In the genomic region with DNA sequence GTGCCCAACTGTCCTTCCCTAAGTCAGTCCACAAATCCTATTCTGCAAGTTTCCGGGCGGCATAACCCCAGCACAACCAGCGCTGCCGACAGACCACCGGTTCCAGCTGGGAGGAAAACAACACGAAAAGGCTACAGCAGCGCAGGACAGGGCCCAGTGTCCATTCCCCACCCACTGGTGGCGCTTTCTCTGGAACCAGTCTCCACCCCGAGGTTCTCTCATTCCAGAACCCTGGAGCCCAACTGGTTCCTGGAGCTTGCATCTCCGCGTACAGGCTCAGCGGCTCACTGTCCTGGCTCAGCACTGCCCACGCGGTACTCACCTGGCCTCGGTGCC, we compare ENCODE assay signal across 8 mouse cellular contexts. TPM values are rescaled to one million over a fixed set of nuclear protein-coding genes. Genes with fewer than 3 reads are reported as not detected.
DNase-seq lines count a peak whose midpoint lies in the region; ATAC-seq and TF ChIP-seq lines count a peak whose summit lies in the region.

A gene (plus strand): TSS at position 290 of the 336 bp plus-strand sequence.

- peaks cover 84% of the 10 kb centered on the region for H3K27me3 ChIP-seq in heart, embryonic 10.5 days (ENCODE audit: insufficient read depth, poor library complexity, severe bottlenecking)
- peaks cover 67% of the 10 kb centered on the region for H3K27me3 ChIP-seq in C2C12 (ENCODE audit: control insufficient read depth, insufficient read depth, insufficient read length)
- H3K27me3 ChIP-seq in forebrain, embryonic 14.5 days (replicated peaks; ENCODE audit: control insufficient read depth, insufficient read depth, low read length): peaks cover 45% of the 10 kb centered on the region
- peaks cover 71% of the 10 kb centered on the region for H3K27me3 ChIP-seq in limb, embryonic 11.5 days (ENCODE audit: control insufficient read depth, insufficient read depth, low read length)
- peaks cover 79% of the 10 kb centered on the region for H3K27me3 ChIP-seq in stomach, embryonic 16.5 days (ENCODE audit: control insufficient read depth, insufficient read depth, low read length)

- no peaks in the 10 kb centered on the region for H3K9me3 ChIP-seq in heart, embryonic 10.5 days
- no peaks in the 10 kb centered on the region for H3K9me3 ChIP-seq in forebrain, embryonic 14.5 days (replicated peaks; ENCODE audit: control insufficient read depth, low read length)
- no peaks in the 10 kb centered on the region for H3K9me3 ChIP-seq in limb, embryonic 11.5 days (ENCODE audit: control insufficient read depth, low read length)
- H3K9me3 ChIP-seq in stomach, embryonic 16.5 days (replicated peaks; ENCODE audit: control insufficient read depth, low read length): no peaks in the 10 kb centered on the region

- H3K79me3 ChIP-seq in C2C12 (ENCODE audit: low read depth): no peaks in the 10 kb centered on the region

- peak within 1 kb of the TSS; percentile 83 for H3K4me3 ChIP-seq in heart, embryonic 10.5 days
- no peak within 1 kb of the TSS for H3K4me3 ChIP-seq in C2C12 (ENCODE audit: insufficient read depth, poor library complexity, severe bottlenecking)
- peak within 1 kb of the TSS; percentile 52 for H3K4me3 ChIP-seq in forebrain, embryonic 14.5 days (ENCODE audit: low read depth, low read length)
- H3K4me3 ChIP-seq in limb, embryonic 11.5 days (ENCODE audit: low read depth, low read length): peak within 1 kb of the TSS; percentile 54
- H3K4me3 ChIP-seq in stomach, embryonic 16.5 days (replicated peaks; ENCODE audit: low read length): peak within 1 kb of the TSS; percentile 65

- peak within 1 kb of the TSS; percentile 49 for H3ac ChIP-seq in C2C12 (ENCODE audit: control insufficient read depth, insufficient read length, low read depth)

- 1% methylated on average over 15 of the region's 15 CpGs for WGBS in heart, embryonic 10.5 days
- WGBS in forebrain, embryonic 14.5 days: 1% methylated on average over 15 of the region's 15 CpGs
- WGBS in limb, embryonic 11.5 days: 2% methylated on average over 15 of the region's 15 CpGs
- under 1% methylated on average over 15 of the region's 15 CpGs for WGBS in stomach, embryonic 16.5 days

- no peaks in the 10 kb centered on the region for H3K79me2 ChIP-seq in C2C12 (ENCODE audit: control insufficient read depth, insufficient read depth)

- H3K4me1 ChIP-seq in heart, embryonic 10.5 days: peaks cover 52% of the 10 kb centered on the region
- H3K4me1 ChIP-seq in forebrain, embryonic 14.5 days (ENCODE audit: control insufficient read depth, insufficient read depth, low read length): peaks cover 14% of the 10 kb centered on the region
- peaks cover 18% of the 10 kb centered on the region for H3K4me1 ChIP-seq in limb, embryonic 11.5 days (ENCODE audit: control insufficient read depth, insufficient read depth, low read length)
- peaks cover 21% of the 10 kb centered on the region for H3K4me1 ChIP-seq in stomach, embryonic 16.5 days (ENCODE audit: control insufficient read depth, insufficient read depth, low read length)

- intact Hi-C loops in heart, postnatal 10 days (cut with DNase I): loop anchor here (5.0 kb wide), 1 partner anchor 84 kb away; no protein-coding TSS in a partner anchor

- peak within 1 kb of the TSS; percentile 93 for H3K4me2 ChIP-seq in forebrain, embryonic 14.5 days (ENCODE audit: low read length)
- peak within 1 kb of the TSS; percentile 91 for H3K4me2 ChIP-seq in limb, embryonic 11.5 days (ENCODE audit: low read depth, severe bottlenecking)
- H3K4me2 ChIP-seq in stomach, embryonic 16.5 days (ENCODE audit: low read depth, low read length): peak within 1 kb of the TSS; percentile 97

- DNase-seq in heart, embryonic 10.5 days (ENCODE audit: low spot score): no peak
- no peak for DNase-seq in heart, postnatal 10 days
- DNase-seq in forebrain, embryonic 14.5 days (ENCODE audit: low spot score): no peak
- DNase-seq in limb, embryonic 11.5 days (ENCODE audit: low spot score): no peak
- no peak for DNase-seq in ovary, adult 18-20 months (ENCODE audit: low spot score)
- no peak for DNase-seq in embryo, embryonic 9.5 days (ENCODE audit: extremely low spot score)

- H3K36me3 ChIP-seq in heart, embryonic 10.5 days: no peaks in the 10 kb centered on the region
- H3K36me3 ChIP-seq in C2C12 (ENCODE audit: control insufficient read depth, insufficient read depth): no peaks in the 10 kb centered on the region
- H3K36me3 ChIP-seq in forebrain, embryonic 14.5 days (ENCODE audit: control insufficient read depth, insufficient read depth, low read length): no peaks in the 10 kb centered on the region
- no peaks in the 10 kb centered on the region for H3K36me3 ChIP-seq in limb, embryonic 11.5 days (ENCODE audit: control insufficient read depth, insufficient read depth, low read length)
- H3K36me3 ChIP-seq in stomach, embryonic 16.5 days (ENCODE audit: control insufficient read depth, insufficient read depth, low read length): no peaks in the 10 kb centered on the region

- H3K9ac ChIP-seq in forebrain, embryonic 14.5 days (ENCODE audit: low read length): peak within 1 kb of the TSS; percentile 65
- H3K9ac ChIP-seq in limb, embryonic 11.5 days (ENCODE audit: low read length): peak within 1 kb of the TSS; percentile 19
- H3K9ac ChIP-seq in stomach, embryonic 16.5 days (ENCODE audit: low read length): peak within 1 kb of the TSS; percentile 58

- no peak for TF ChIP-seq CTCF in C2C12 (IDR thresholded peaks at IDR 0.05; ENCODE audit: control insufficient read depth, insufficient read depth, insufficient read length)

- ATAC-seq in forebrain, embryonic 14.5 days: no peak
- ATAC-seq in limb, embryonic 11.5 days (ENCODE audit: insufficient number of reproducible peaks, low FRiP score, low TSS enrichment, low read depth): no peak
- no peak for ATAC-seq in stomach, embryonic 16.5 days (ENCODE audit: insufficient read depth, low FRiP score)

- H3K27ac ChIP-seq in heart, embryonic 10.5 days: peak within 1 kb of the TSS; percentile 70
- no peak within 1 kb of the TSS for H3K27ac ChIP-seq in forebrain, embryonic 14.5 days (ENCODE audit: low read depth, low read length)
- H3K27ac ChIP-seq in limb, embryonic 11.5 days (replicated peaks; ENCODE audit: low read depth, low read length): no peak within 1 kb of the TSS
- no peak within 1 kb of the TSS for H3K27ac ChIP-seq in stomach, embryonic 16.5 days (ENCODE audit: low read length)

TF ChIP-seq in C2C12, 6 proteins besides CTCF, POLR2A, EP300 and RAD21:
- no peak for TF ChIP-seq MYOD1 (IDR thresholded peaks at IDR 0.05; ENCODE audit: control insufficient read depth, insufficient read length, low read depth)
- no peak for TF ChIP-seq FOSL1 (IDR thresholded peaks at IDR 0.05; ENCODE audit: insufficient read depth, low read length, poor library complexity, severe bottlenecking)
- no peak for TF ChIP-seq USF1 (IDR thresholded peaks at IDR 0.05; ENCODE audit: low read depth)
- no peak for TF ChIP-seq CEBPB (IDR thresholded peaks at IDR 0.05; ENCODE audit: low read depth)
- no peak for TF ChIP-seq MAX (IDR thresholded peaks at IDR 0.05)
- no peak for TF ChIP-seq MYOG (IDR thresholded peaks at IDR 0.05; ENCODE audit: control insufficient read depth, extremely low read depth, insufficient read length)

RNA-seq across cellular contexts. Expression of the gene that starts here (rescaled TPM):
- polyA plus RNA-seq in heart, embryonic 10.5 days (2016; fragmentation: Nextera tagmentation; extraction: Ambion mirVana): 0.10 and 0.35 TPM in 2 replicates
- total RNA-seq in heart, postnatal 10 days (2021): under 1 TPM; 0.12 to 0.26 TPM
- polyA plus RNA-seq in C2C12 (2012; fragmentation: generic; extraction: Trizol): 0.01 TPM
- polyA plus RNA-seq in forebrain, embryonic 14.5 days (2014; fragmentation: Nextera tagmentation; extraction: Ambion mirVana): 14.8 and 15.3 TPM in 2 replicates
- polyA plus RNA-seq in limb, embryonic 11.5 days (2014; fragmentation: Nextera tagmentation; extraction: Ambion mirVana): 0.27 and 0.60 TPM in 2 replicates
- polyA plus RNA-seq in stomach, embryonic 16.5 days (2015; fragmentation: Nextera tagmentation; extraction: Ambion mirVana): 0.13 and 0.14 TPM in 2 replicates
